Mouse (Mus musculus) forebrain, embryonic 13.5 days (tissue): Measurements from ENCODE around the gene Wasf3. TPM values are rescaled to one million over a fixed set of nuclear protein-coding genes. Genes with fewer than 3 reads are reported as not detected.

Source experiments
- ATAC-seq: fragments of 200-750 bp; cut with Nextera tagmentation; 2 replicates; pipeline ENCODE4 v1.8.0; 2017
- H3K27ac ChIP-seq: fragments of 300-500 bp; sonication (generic); 2 replicates; pipeline ENCODE4 v1.5.1; 2015; ENCODE audit warnings: inconsistent platforms, mild to moderate bottlenecking, moderate library complexity
- H3K27me3 ChIP-seq: fragments of 300-500 bp; sonication (generic); 2 replicates; pipeline ENCODE4 v1.6.1; 2015; ENCODE audit warnings: mild to moderate bottlenecking, inconsistent platforms
- H3K36me3 ChIP-seq: fragments of 300-500 bp; sonication (generic); 2 replicates; pipeline ENCODE4 v1.6.1; 2015; ENCODE audit warnings: mild to moderate bottlenecking, inconsistent platforms; ENCODE audit not compliant: poor library complexity, severe bottlenecking
- H3K4me1 ChIP-seq: fragments of 300-500 bp; sonication (generic); 2 replicates; pipeline ENCODE4 v1.6.1; 2015; ENCODE audit warnings: inconsistent platforms
- H3K4me2 ChIP-seq: fragments of 300-500 bp; sonication (generic); 2 replicates; pipeline ENCODE4 v1.6.1; 2015; ENCODE audit warnings: inconsistent platforms, mild to moderate bottlenecking, moderate library complexity
- H3K4me3 ChIP-seq: fragments of 300-500 bp; sonication (generic); 2 replicates; pipeline ENCODE4 v1.5.1; 2015; ENCODE audit warnings: mild to moderate bottlenecking, inconsistent platforms
- H3K9ac ChIP-seq: fragments of 300-500 bp; sonication (generic); 2 replicates; pipeline ENCODE4 v1.6.1; 2015; ENCODE audit warnings: mild to moderate bottlenecking, inconsistent platforms
- H3K9me3 ChIP-seq: fragments of 300-500 bp; sonication (generic); replicated peaks from 2 replicates; pipeline ENCODE4 v1.6.1; 2016; ENCODE audit warnings: inconsistent platforms
- WGBS: fragments of 180-500 bp; shearing (Covaris S2); methylation state at CpG from one replicate; pipeline ENCODE4 v1.1.7; 2015; 5-methylcytosine and 5-hydroxymethylcytosine counted together
- polyA plus RNA-seq: library from polyadenylated mRNA; unstranded; fragments of >200 nt; fragmentation: Nextera tagmentation; extraction: Ambion mirVana; gene quantifications from 2 replicates; pipeline ENCODE4 v1.2.1, GENCODE M21; 2015

Wasf3 gene
- polyA plus RNA-seq, 1 experiment from 2014 or later: 7.3 TPM

- Histone ChIP-seq H3K36me3 (no peaks in the 10 kb centered on the region), H3K27me3 (no peaks in the 10 kb centered on the region), H3K9me3 (peaks cover 5% of the 10 kb centered on the region; the same call in 1 of the 2 replicates), H3K4me2 (no peak overlapping the region), H3K4me3 (no peak overlapping the region), H3K4me1 (peaks cover 7% of the 10 kb centered on the region), H3K27ac (0 out of 2 replicates have a peak overlapping the region, but pooled peaks have one; percentile 25), H3K9ac (no peak overlapping the region)
- 33% methylated on average over 11 of the region's 11 CpGs for WGBS
- peak; percentile 21; the same call in 1 of the 2 replicates for ATAC-seq
Measured at GRCm38 (mm10) chr5:146402311-146402710, 17.5 kb downstream of the Wasf3 start.

DNA sequence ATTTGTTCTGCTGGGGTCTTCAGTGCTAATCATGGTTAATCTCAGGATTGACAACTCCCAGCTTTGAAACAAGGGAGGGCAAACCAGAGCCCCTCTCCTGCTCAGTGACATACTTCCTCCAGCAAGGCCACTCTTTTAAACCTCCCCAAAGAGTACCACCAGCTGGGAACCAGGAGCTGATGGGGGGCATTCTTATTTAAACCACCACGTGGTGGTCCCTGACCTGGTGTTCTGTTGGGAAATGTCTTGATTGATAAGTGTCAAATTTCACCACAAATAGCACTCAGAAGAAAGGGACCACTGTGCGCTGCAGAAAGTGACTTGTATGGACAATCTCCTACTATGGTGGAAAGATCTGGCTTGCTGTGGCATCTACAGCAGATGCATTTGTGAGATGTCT, 19.1 kb downstream of the Wasf3 start:
- Histone ChIP-seq H3K4me1 (peaks cover 17% of the 10 kb centered on the region), H3K27ac (no peak overlapping the region), H3K4me2 (no peak overlapping the region), H3K36me3 (no peaks in the 10 kb centered on the region), H3K27me3 (no peaks in the 10 kb centered on the region), H3K9me3 (no peaks in the 10 kb centered on the region; the same call in 1 of the 2 replicates), H3K9ac (no peak overlapping the region), H3K4me3 (no peak overlapping the region)
- 38% methylated on average over 2 of the region's 2 CpGs for WGBS
- no peak for ATAC-seq

GRCm38 (mm10) chr5:146406133-146406532, 21.3 kb downstream of the Wasf3 start:
- ATAC-seq: no peak
- 96% methylated on average over 1 of the region's 1 CpGs for WGBS

DNA sequence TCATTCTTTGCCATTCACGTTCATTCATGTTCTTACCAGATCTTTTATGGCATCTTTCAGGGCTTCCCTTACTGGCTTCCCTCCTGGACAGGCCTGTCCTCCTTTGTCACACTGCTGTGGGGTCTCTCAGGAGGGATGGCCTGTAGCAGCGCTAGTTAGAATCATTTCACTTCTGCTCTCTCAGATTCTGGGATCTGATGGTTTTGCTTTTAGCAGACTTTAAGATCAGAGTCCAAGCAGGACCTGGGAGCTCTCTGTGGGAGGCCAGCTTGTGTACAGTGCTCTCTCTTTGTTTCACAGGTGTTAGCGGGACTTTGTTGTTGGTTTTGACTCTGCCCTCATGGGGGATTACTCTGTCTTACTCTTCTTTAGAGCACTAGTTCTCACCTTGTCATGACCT, 23.0 kb downstream of the Wasf3 start:
- no peak overlapping the region for H3K9ac ChIP-seq
- H3K4me2 ChIP-seq: no peak overlapping the region
- no peak overlapping the region for H3K27ac ChIP-seq
- no peak for ATAC-seq
- H3K9me3 ChIP-seq: no peaks in the 10 kb centered on the region; the same call in 1 of the 2 replicates
- no peak overlapping the region for H3K4me3 ChIP-seq
- H3K4me1 ChIP-seq: peaks cover 39% of the 10 kb centered on the region
- 46% methylated on average over 3 of the region's 3 CpGs for WGBS
- H3K27me3 ChIP-seq: no peaks in the 10 kb centered on the region
- H3K36me3 ChIP-seq: no peaks in the 10 kb centered on the region

More at GRCm38 (mm10) chr5:146406133-146406532, 21.3 kb downstream of the Wasf3 start:
- peaks cover 33% of the 10 kb centered on the region for H3K4me1 ChIP-seq
- no peaks in the 10 kb centered on the region; the same call in 1 of the 2 replicates for H3K9me3 ChIP-seq
- H3K36me3 ChIP-seq: no peaks in the 10 kb centered on the region
- no peak overlapping the region for H3K4me3 ChIP-seq
- no peak overlapping the region for H3K27ac ChIP-seq
- no peaks in the 10 kb centered on the region for H3K27me3 ChIP-seq
- no peak overlapping the region for H3K9ac ChIP-seq
- H3K4me2 ChIP-seq: no peak overlapping the region

- H3K4me3 ChIP-seq: no peak overlapping the region
- no peak for ATAC-seq
- no peaks in the 10 kb centered on the region for H3K27me3 ChIP-seq
- no peaks in the 10 kb centered on the region; the same call in 1 of the 2 replicates for H3K9me3 ChIP-seq
- WGBS: 69% methylated on average over 8 of the region's 8 CpGs
- no peak overlapping the region for H3K9ac ChIP-seq
- peaks cover 47% of the 10 kb centered on the region for H3K4me1 ChIP-seq
- H3K36me3 ChIP-seq: no peaks in the 10 kb centered on the region
- H3K4me2 ChIP-seq: no peak overlapping the region
- H3K27ac ChIP-seq: no peak overlapping the region
Measured at GRCm38 (mm10) chr5:146408604-146409003, 23.8 kb downstream of the Wasf3 start.

DNA sequence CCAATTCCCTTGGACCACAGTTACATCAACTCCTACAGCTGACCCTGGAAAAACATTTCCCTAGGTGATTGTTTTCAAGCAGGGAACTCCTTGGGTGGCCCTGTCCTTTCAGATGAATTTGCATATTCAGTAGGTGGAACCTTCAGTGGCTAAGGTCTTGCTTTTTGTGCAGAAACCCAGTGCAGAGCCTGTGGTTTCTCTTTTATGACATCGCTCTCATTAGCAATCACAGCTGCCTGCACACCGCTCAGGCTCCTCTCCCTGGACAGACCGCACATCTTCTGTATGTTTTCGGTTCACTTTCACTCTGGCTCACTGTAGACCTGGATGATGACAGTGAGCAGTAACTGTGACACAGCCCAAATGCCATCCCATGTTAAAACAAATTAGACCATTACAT, 26.0 kb downstream of the Wasf3 start:
- ATAC-seq: no peak
- Histone ChIP-seq H3K36me3 (no peaks in the 10 kb centered on the region), H3K4me1 (peaks cover 61% of the 10 kb centered on the region), H3K4me3 (no peak overlapping the region), H3K9me3 (no peaks in the 10 kb centered on the region; the same call in 1 of the 2 replicates), H3K4me2 (no peak overlapping the region), H3K27me3 (no peaks in the 10 kb centered on the region), H3K27ac (no peak overlapping the region), H3K9ac (no peak overlapping the region)
- WGBS: 60% methylated on average over 4 of the region's 4 CpGs

- no peak overlapping the region for H3K4me3 ChIP-seq
- WGBS: 49% methylated on average over 15 of the region's 15 CpGs
- 0 out of 2 replicates have a peak overlapping the region, but pooled peaks have one; percentile 12 for H3K9ac ChIP-seq
- H3K36me3 ChIP-seq: no peaks in the 10 kb centered on the region
- ATAC-seq: no peak
- no peaks in the 10 kb centered on the region for H3K27me3 ChIP-seq
- H3K4me2 ChIP-seq: no peak overlapping the region
- peaks cover 67% of the 10 kb centered on the region for H3K4me1 ChIP-seq
- no peaks in the 10 kb centered on the region for H3K9me3 ChIP-seq
- H3K27ac ChIP-seq: peak overlapping the region; percentile 44
Measured at GRCm38 (mm10) chr5:146412743-146413430, 28.1 kb downstream of the Wasf3 start.

DNA sequence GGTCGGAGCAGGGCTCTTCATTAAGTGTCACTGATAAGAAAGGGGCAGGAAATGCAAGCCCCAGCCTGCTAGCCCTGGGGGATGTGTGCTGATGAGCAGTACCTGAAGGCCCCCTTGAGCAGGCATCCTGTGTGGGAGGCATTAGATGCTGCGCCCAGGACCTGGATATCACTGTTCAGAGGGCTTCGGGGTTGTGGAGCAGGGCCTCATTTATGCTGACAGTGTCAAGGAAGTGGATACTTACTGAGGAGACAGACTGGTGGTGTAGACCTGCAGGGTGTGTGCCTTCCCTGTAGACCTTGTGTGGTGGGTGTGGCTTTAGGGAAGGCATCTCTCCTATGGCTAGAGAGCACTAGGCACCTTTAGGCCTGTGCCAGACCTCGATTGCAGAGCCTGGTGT, 29.8 kb downstream of the Wasf3 start:
- Histone ChIP-seq H3K4me2 (no peak overlapping the region), H3K9ac (no peak overlapping the region), H3K4me3 (no peak overlapping the region), H3K27me3 (no peaks in the 10 kb centered on the region), H3K9me3 (no peaks in the 10 kb centered on the region), H3K36me3 (no peaks in the 10 kb centered on the region), H3K27ac (no peak overlapping the region), H3K4me1 (peaks cover 52% of the 10 kb centered on the region)
- WGBS: 82% methylated on average over 4 of the region's 4 CpGs
- ATAC-seq: no peak

DNA sequence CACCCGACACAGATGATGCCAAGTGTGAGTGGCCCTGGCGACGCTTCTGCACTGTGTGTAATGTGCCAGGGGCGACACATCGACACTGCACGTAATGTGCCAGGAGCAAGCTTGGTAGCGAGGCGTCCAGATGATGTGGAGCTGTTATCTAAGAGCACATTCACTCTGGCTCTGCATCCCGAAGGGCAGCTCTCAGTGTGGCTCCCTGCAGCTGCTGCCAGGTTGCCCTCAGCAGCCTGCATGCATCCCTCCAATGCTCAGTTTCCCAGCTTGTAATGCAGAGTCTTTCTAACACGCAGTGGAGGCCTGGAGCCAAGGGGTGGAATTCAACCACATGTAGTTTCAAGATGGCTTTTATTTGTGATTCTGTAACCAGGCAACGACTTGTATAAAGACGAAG, 30.4 kb downstream of the Wasf3 start:
- H3K27ac ChIP-seq: no peak overlapping the region
- H3K36me3 ChIP-seq: no peaks in the 10 kb centered on the region
- no peak overlapping the region for H3K4me3 ChIP-seq
- H3K4me2 ChIP-seq: no peak overlapping the region
- H3K9me3 ChIP-seq: no peaks in the 10 kb centered on the region
- peaks cover 50% of the 10 kb centered on the region for H3K4me1 ChIP-seq
- no peak overlapping the region for H3K9ac ChIP-seq
- 80% methylated on average over 12 of the region's 12 CpGs for WGBS
- peak; percentile 28; the same call in 1 of the 2 replicates for ATAC-seq
- no peaks in the 10 kb centered on the region for H3K27me3 ChIP-seq

DNA sequence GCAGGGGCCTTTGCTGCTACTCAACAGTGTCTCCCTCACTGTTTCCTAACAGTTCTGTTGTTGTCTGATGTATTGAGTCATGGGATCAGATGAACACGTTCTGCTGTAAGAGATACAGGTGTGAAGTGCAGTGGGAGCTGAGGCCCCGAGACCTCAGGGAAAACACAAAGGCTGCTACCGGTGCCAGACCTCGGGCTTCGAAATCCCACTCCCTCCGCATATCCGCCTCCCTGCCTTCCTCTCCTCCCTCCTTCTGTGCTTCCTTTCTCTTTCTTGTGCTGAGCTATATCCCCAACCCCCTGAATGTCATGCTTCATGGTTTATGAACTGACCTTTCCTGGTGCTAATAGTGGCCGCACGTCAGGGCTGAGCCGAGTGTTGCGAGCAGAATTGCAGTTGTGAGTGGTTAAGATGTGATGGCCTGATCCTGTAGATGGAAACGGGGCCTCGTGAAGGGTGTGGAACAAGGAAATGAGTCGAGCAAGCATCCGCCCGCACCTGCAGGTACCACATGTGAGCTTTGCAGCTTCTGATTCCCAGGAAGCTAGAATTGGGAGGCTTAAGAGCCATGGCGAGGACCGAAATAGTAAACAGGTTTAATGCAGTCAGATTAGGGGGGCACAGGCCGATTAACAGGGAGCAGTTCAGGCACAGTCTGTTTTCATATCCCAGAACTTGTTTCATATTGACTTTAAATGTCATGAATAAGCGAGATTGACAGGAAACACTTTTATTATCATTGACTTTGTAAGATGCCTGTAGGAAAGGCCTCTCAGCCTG, 31.7 kb downstream of the Wasf3 start:
- peak overlapping the region; percentile 37 for H3K9ac ChIP-seq
- no peak overlapping the region for H3K4me2 ChIP-seq
- no peak for ATAC-seq
- no peaks in the 10 kb centered on the region for H3K27me3 ChIP-seq
- H3K4me1 ChIP-seq: peaks cover 37% of the 10 kb centered on the region
- H3K4me3 ChIP-seq: no peak overlapping the region
- WGBS: 77% methylated on average over 20 of the region's 20 CpGs
- no peaks in the 10 kb centered on the region for H3K36me3 ChIP-seq
- no peak overlapping the region for H3K27ac ChIP-seq
- H3K9me3 ChIP-seq: no peaks in the 10 kb centered on the region

- Histone ChIP-seq H3K4me1 (peaks cover 25% of the 10 kb centered on the region), H3K9me3 (no peaks in the 10 kb centered on the region), H3K4me3 (no peak overlapping the region), H3K27ac (no peak overlapping the region), H3K27me3 (no peaks in the 10 kb centered on the region), H3K4me2 (no peak overlapping the region), H3K9ac (no peak overlapping the region), H3K36me3 (no peaks in the 10 kb centered on the region)
- WGBS: 68% methylated on average over 7 of the region's 7 CpGs
- ATAC-seq: no peak
Measured at GRCm38 (mm10) chr5:146418092-146418491, 33.3 kb downstream of the Wasf3 start.

DNA sequence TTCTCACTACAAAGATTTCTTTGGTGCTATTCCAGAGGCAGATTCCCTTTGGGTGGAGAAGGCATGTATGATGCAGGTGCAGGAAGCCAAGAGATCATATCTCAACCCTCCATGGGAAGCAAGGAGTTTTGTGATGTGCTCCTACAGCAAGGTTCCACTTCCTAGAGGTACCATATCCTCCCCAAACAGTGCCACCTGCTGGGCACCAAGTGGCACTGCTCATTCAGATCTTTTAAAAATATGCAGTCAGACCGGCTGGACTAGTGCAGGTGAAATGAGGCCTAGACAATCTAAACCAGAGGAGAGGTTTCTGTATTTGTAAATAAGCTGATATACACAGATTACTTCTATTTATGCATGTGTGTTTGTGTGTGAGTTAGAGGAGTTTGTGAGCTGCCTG, 35.3 kb downstream of the Wasf3 start:
- Histone ChIP-seq H3K9me3 (no peaks in the 10 kb centered on the region), H3K27ac (no peak overlapping the region), H3K4me1 (peaks cover 13% of the 10 kb centered on the region), H3K27me3 (no peaks in the 10 kb centered on the region), H3K36me3 (no peaks in the 10 kb centered on the region), H3K9ac (no peak overlapping the region), H3K4me2 (no peak overlapping the region), H3K4me3 (no peak overlapping the region)
- ATAC-seq: no peak
- 72% methylated on average over 1 of the region's 1 CpGs for WGBS
